Mouse (Mus musculus) myocyte (in vitro differentiated cells): ENCODE results near the gene Tbce. TPM values are rescaled to one million over a fixed set of nuclear protein-coding genes. Genes with fewer than 3 reads are reported as not detected.
A peak's percentile ranks its signal among the peaks of the same experiment; 100 is the strongest.
"Not testable (repeated sequence)": the region's sequence is repeated elsewhere in the genome, so short reads cannot be mapped to it uniquely, and the experiment has no call there.

Source experiments
- H3K27me3 ChIP-seq: one replicate; pipeline ENCODE4 v1.6.1; 2011; ENCODE audit not compliant: control insufficient read depth, insufficient read depth, insufficient read length
- H3K36me3 ChIP-seq: one replicate; pipeline ENCODE4 v1.6.1; 2011; ENCODE audit not compliant: control insufficient read depth, insufficient read depth
- H3K4me2 ChIP-seq: one replicate; pipeline ENCODE4 v1.6.1; 2011; ENCODE audit warnings: low read depth, control low read depth
- H3K4me3 ChIP-seq: one replicate; pipeline ENCODE4 v1.5.1; 2011; ENCODE audit warnings: mild to moderate bottlenecking, control low read depth, moderate library complexity
- H3K79me2 ChIP-seq: one replicate; pipeline ENCODE4 v1.6.1; 2011; ENCODE audit not compliant: control insufficient read depth, insufficient read depth
- H3ac ChIP-seq: one replicate; pipeline ENCODE4 v1.6.1; 2011; ENCODE audit not compliant: control insufficient read depth, insufficient read length
- CEBPB ChIP-seq: IDR thresholded peaks from 2 replicates; pipeline ENCODE4 v1.6.1; 2011; ENCODE audit warnings: mild to moderate bottlenecking, moderate library complexity; ENCODE audit not compliant: poor library complexity, insufficient read depth, severe bottlenecking
- E2F4 ChIP-seq: IDR thresholded peaks from one replicate; pipeline ENCODE4 v1.6.1; 2011; ENCODE audit warnings: mild to moderate bottlenecking, control low read depth, moderate library complexity; ENCODE audit not compliant: insufficient read depth
- MAX ChIP-seq: IDR thresholded peaks from one replicate; pipeline ENCODE4 v1.6.1; 2011; ENCODE audit warnings: low read depth, mild to moderate bottlenecking, control low read depth
- MYOD1 ChIP-seq, 3 experiments: IDR thresholded peaks; one replicate each; pipeline ENCODE4 v1.6.1; 2011; ENCODE audit warnings: control low read depth in 2 of 3, low read depth in 2 of 3, mild to moderate bottlenecking in 2 of 3, moderate library complexity in 1 of 3; ENCODE audit not compliant: insufficient read length in 2 of 3, control insufficient read depth in 1 of 3
- MYOG ChIP-seq, 3 experiments: IDR thresholded peaks; one replicate each; pipeline ENCODE4 v1.6.1; 2011; ENCODE audit warnings: control low read depth in 2 of 3, low read depth in 2 of 3, mild to moderate bottlenecking in 2 of 3; ENCODE audit not compliant: insufficient read length in 2 of 3, control insufficient read depth in 1 of 3, insufficient read depth in 1 of 3
- POLR2A ChIP-seq: IDR thresholded peaks from one replicate; pipeline ENCODE4 v1.6.1; 2011; ENCODE audit warnings: low read depth, mild to moderate bottlenecking, control low read depth, moderate library complexity; ENCODE audit not compliant: insufficient read length
- POLR2AphosphoS2 ChIP-seq: IDR thresholded peaks from one replicate; pipeline ENCODE4 v1.6.1; 2011; ENCODE audit warnings: low read depth, control low read depth; ENCODE audit not compliant: insufficient read length
- REST ChIP-seq: IDR thresholded peaks from one replicate; pipeline ENCODE4 v1.6.1; 2011; ENCODE audit warnings: mild to moderate bottlenecking, control low read depth, moderate library complexity; ENCODE audit not compliant: insufficient read depth, insufficient read length
- SRF ChIP-seq: IDR thresholded peaks from one replicate; pipeline ENCODE4 v1.6.1; 2011; ENCODE audit warnings: low read depth; ENCODE audit not compliant: control insufficient read depth, insufficient read length
- TCF12 ChIP-seq: IDR thresholded peaks from one replicate; pipeline ENCODE4 v1.6.1; 2011; ENCODE audit warnings: mild to moderate bottlenecking, control low read depth; ENCODE audit not compliant: poor library complexity, insufficient read depth, severe bottlenecking
- TCF3 ChIP-seq: IDR thresholded peaks from one replicate; pipeline ENCODE4 v1.6.1; 2011; ENCODE audit warnings: low read depth, control low read depth; ENCODE audit not compliant: insufficient read length
- USF1 ChIP-seq: IDR thresholded peaks from one replicate; pipeline ENCODE4 v1.6.1; 2011; ENCODE audit warnings: low read depth, mild to moderate bottlenecking, control low read depth, moderate library complexity
- polyA plus RNA-seq: library from polyadenylated mRNA; unstranded; fragments of >200 nt; fragmentation: generic; extraction: Trizol; gene quantifications from one replicate; pipeline ENCODE4 v1.2.1, GENCODE M21; 2012; ENCODE audit warnings: missing spikeins

The Tbce gene
- polyA plus RNA-seq, 1 experiment = 20.3 TPM

DNA sequence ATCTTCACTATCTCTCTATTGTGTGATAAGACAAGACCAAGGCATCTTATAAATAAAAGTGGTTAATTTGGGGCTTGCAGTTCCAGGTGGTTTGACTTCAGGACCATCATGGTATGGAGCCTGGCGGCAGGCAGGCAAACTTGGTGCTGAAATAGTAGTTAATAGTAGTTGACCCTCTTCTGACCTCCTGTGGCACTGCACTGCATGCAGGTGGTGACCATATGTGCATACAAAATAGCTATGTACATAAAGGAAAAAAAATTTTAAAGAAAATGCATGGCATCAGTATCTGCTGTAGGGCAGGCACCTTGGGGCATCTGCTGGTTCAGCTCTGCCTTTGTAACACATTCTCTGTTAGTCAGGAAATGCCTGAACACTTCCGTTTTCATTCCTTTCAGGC, 49.0 kb downstream of the Tbce start:
- no peak overlapping the region for H3K4me2 ChIP-seq
- H3K36me3 ChIP-seq = peaks cover 34% of the 10 kb centered on the region
- H3ac ChIP-seq = no peak overlapping the region
- no peaks in the 10 kb centered on the region for H3K79me2 ChIP-seq
- H3K4me3 ChIP-seq = no peak overlapping the region
- TF ChIP-seq CEBPB (no peak), POLR2A (no peak), TCF3 (no peak), SRF (no peak), POLR2AphosphoS2 (no peak), MAX (no peak), TCF12 (no peak), MYOG (IDR thresholded peaks at IDR 0.05; ENCODE audit: control insufficient read depth in 1 of 3, insufficient read depth in 1 of 3, insufficient read length in 2 of 3, low read depth in 2 of 3) (no peak), REST (no peak), USF1 (no peak), MYOD1 (IDR thresholded peaks at IDR 0.05; ENCODE audit: control insufficient read depth in 1 of 3, insufficient read length in 2 of 3, low read depth in 2 of 3) (no peak), E2F4 (no peak)
- no peaks in the 10 kb centered on the region for H3K27me3 ChIP-seq

DNA sequence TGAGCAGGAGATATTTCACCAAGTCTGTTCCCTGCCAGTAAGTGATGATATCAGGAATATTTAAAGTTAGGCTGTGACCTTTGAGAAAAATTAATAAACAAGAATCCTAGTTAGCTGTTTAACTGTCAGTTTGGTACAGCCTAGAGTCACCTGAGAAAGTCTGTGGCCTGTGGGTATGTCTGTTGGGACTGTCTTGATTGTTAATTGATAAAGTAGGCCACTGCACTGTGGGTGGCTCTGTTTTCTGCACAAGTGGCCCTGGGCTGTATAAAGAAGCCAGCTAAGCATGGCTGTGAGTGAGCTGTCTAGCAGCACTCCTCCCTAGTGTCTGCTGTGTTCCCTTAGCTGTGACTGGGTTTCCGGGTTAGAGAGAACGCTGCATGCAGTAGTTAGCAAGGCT, 50.3 kb downstream of the Tbce start:
- Histone ChIP-seq H3K4me3 (no peak overlapping the region), H3ac (no peak overlapping the region), H3K36me3 (peaks cover 29% of the 10 kb centered on the region), H3K27me3 (no peaks in the 10 kb centered on the region), H3K79me2 (no peaks in the 10 kb centered on the region), H3K4me2 (no peak overlapping the region)
- TF ChIP-seq POLR2A (no peak), USF1 (no peak), MAX (no peak), POLR2AphosphoS2 (no peak), TCF12 (no peak), MYOD1 (IDR thresholded peaks at IDR 0.05; ENCODE audit: control insufficient read depth in 1 of 3, insufficient read length in 2 of 3, low read depth in 2 of 3) (no peak), REST (no peak), TCF3 (no peak), SRF (no peak), MYOG (IDR thresholded peaks at IDR 0.05; ENCODE audit: control insufficient read depth in 1 of 3, insufficient read depth in 1 of 3, insufficient read length in 2 of 3, low read depth in 2 of 3) (no peak), CEBPB (no peak), E2F4 (no peak)

GRCm38 (mm10) chr13:13983523-13983922, 55.9 kb downstream of the Tbce start:
- no peaks in the 10 kb centered on the region for H3K27me3 ChIP-seq
- TF ChIP-seq TCF3 (no peak), MYOD1 (IDR thresholded peaks at IDR 0.05; ENCODE audit: control insufficient read depth in 1 of 3, insufficient read length in 2 of 3, low read depth in 2 of 3) (no peak), POLR2A (no peak), MAX (no peak), TCF12 (no peak), USF1 (no peak), CEBPB (no peak), POLR2AphosphoS2 (no peak), E2F4 (no peak), REST (no peak), SRF (no peak), MYOG (IDR thresholded peaks at IDR 0.05; ENCODE audit: control insufficient read depth in 1 of 3, insufficient read depth in 1 of 3, insufficient read length in 2 of 3, low read depth in 2 of 3) (no peak)
- H3ac ChIP-seq = no peak overlapping the region
- peaks cover 21% of the 10 kb centered on the region for H3K36me3 ChIP-seq
- no peaks in the 10 kb centered on the region for H3K79me2 ChIP-seq
- no peak overlapping the region for H3K4me3 ChIP-seq
- no peak overlapping the region for H3K4me2 ChIP-seq

DNA sequence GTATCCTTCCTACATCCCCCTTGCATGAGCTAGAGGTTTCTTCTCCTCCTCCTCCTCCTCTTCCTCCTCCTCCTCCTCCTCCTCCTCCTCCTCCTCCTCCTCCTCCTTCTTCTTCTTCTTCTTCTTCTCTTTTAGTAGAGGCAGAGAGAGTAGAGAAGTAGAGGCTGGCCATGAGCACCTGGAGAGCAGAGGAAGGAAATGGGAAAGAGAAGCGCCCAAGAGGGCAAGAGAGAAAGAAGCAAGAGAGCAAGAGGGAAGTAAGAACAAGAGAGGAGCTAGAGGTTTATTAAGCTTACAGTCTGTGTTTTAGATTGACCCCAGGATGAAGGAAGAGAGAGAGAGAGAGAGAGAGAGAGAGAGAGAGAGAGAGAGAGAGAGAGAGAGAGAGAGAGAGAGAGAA, 57.6 kb downstream of the Tbce start:
- H3ac ChIP-seq, H3K27me3 ChIP-seq, H3K79me2 ChIP-seq, H3K4me3 ChIP-seq, H3K4me2 ChIP-seq, H3K36me3 ChIP-seq: not testable (repeated sequence)

- H3K4me2 ChIP-seq = no peak overlapping the region
- peaks cover 9% of the 10 kb centered on the region for H3K36me3 ChIP-seq
- H3K79me2 ChIP-seq = peaks cover 5% of the 10 kb centered on the region
- no peaks in the 10 kb centered on the region for H3K27me3 ChIP-seq
- no peak for TF ChIP-seq MAX
- TF ChIP-seq POLR2AphosphoS2 = no peak
- TF ChIP-seq CEBPB = peak; percentile 76
- no peak for TF ChIP-seq E2F4
- TF ChIP-seq MYOG (IDR thresholded peaks at IDR 0.05; ENCODE audit: control insufficient read depth in 1 of 3, insufficient read depth in 1 of 3, insufficient read length in 2 of 3, low read depth in 2 of 3) = no peak
- no peak overlapping the region for H3K4me3 ChIP-seq
- no peak overlapping the region for H3ac ChIP-seq
These were observed 69.6 kb downstream of the Tbce start for GRCm38 (mm10) chr13:13969796-13970195.
